In genomic region chr19:25922806-25923205, GRCm38 (mm10) we compare ENCODE assay signal across 20 mouse cellular contexts.
A peak's percentile ranks its signal among the peaks of the same experiment; 100 is the strongest.
DNase-seq lines count a peak whose midpoint lies in the region; ATAC-seq lines count a peak whose summit lies in the region.
"Had no signal": no experiment of that assay in that cellular context is flagged by ENCODE, and none has a peak within 500 bp of the region (broad histone marks: within the 10 kb centered on the region; RNA-seq: fewer than 3 reads in every experiment).

No protein-coding gene starts in this region.

- WGBS in kidney, embryonic 14.5 days, result 65% methylated on average over 1 of the region's 1 CpGs

- no peaks in the 10 kb centered on the region for H3K27me3 ChIP-seq in kidney, embryonic 14.5 days (ENCODE audit: control insufficient read depth, insufficient read depth, low read length)
- H3K27me3 ChIP-seq: embryonic facial prominence, embryonic 15.5 days; forebrain, embryonic 12.5 days had no signal

- H3K4me3 ChIP-seq in kidney, embryonic 14.5 days (ENCODE audit: low read length), result no peak overlapping the region
- H3K4me3 ChIP-seq: embryonic facial prominence, embryonic 13.5 days; embryonic facial prominence, embryonic 15.5 days; erythroblast, embryonic 14.5 days; forebrain, embryonic 10.5 days; forebrain, embryonic 12.5 days had no signal

- DNase-seq in kidney, adult 11 months, result peak; percentile 17
- DNase-seq in kidney, adult 18-20 months, result no peak
- DNase-seq in kidney, adult 8-10 months, result peak; percentile 17 to 32
- DNase-seq in kidney, postnatal 14 days, result no peak
- DNase-seq in kidney, postnatal 36 days, result peak; percentile 1 to 16
- DNase-seq: adrenal gland, postnatal 25 days; cerebellum, adult 11 months; cerebellum, adult 18-20 months; cerebellum, adult 8-10 months; cerebellum, adult 9-11 months; cerebellum, postnatal 14 days; cerebellum, postnatal 36 days; embryo, embryonic 11 days had no signal

- no peak overlapping the region for H3K27ac ChIP-seq in kidney, embryonic 14.5 days (ENCODE audit: low read depth, low read length)
- H3K27ac ChIP-seq: forebrain, embryonic 10.5 days; forebrain, embryonic 12.5 days had no signal

- no peaks in the 10 kb centered on the region for H3K9me3 ChIP-seq in kidney, embryonic 14.5 days (ENCODE audit: control insufficient read depth, low read length)
- H3K9me3 ChIP-seq: embryonic facial prominence, embryonic 13.5 days; embryonic facial prominence, embryonic 15.5 days; forebrain, embryonic 10.5 days; forebrain, embryonic 12.5 days had no signal

- no peak overlapping the region for H3K9ac ChIP-seq in kidney, embryonic 14.5 days (ENCODE audit: low read depth, low read length)
- H3K9ac ChIP-seq: embryonic facial prominence, embryonic 13.5 days; embryonic facial prominence, embryonic 15.5 days; forebrain, embryonic 12.5 days had no signal

- no peaks in the 10 kb centered on the region for H3K36me3 ChIP-seq in kidney, embryonic 14.5 days (ENCODE audit: control insufficient read depth, insufficient read depth, low read length)
- H3K36me3 ChIP-seq: embryonic facial prominence, embryonic 13.5 days; embryonic facial prominence, embryonic 15.5 days; forebrain, embryonic 10.5 days; forebrain, embryonic 12.5 days had no signal

- no peak for ATAC-seq in kidney, embryonic 14.5 days (ENCODE audit: low FRiP score, low TSS enrichment)
- ATAC-seq: forebrain, embryonic 14.5 days had no signal

- peaks cover 14% of the 10 kb centered on the region for H3K4me1 ChIP-seq in kidney, embryonic 14.5 days (ENCODE audit: control insufficient read depth, insufficient read depth, low read length)
- H3K4me1 ChIP-seq: forebrain, embryonic 12.5 days had no signal

- H3K4me2 ChIP-seq in kidney, embryonic 14.5 days (replicated peaks; ENCODE audit: low read depth, low read length), result no peak overlapping the region
- H3K4me2 ChIP-seq: forebrain, embryonic 12.5 days had no signal

Comparison
In these comparisons a context has a peak if more than half of its experiments do, and no peak if none do; other contexts are left out.
1. DNase-seq: peak in kidney, adult 11 months (single experiment), kidney, adult 8-10 months (2 of 2) and kidney, postnatal 36 days (2 of 2); none in kidney, adult 18-20 months (single experiment) and kidney, postnatal 14 days (single experiment).